Mouse (Mus musculus) intestine, embryonic 16.5 days (tissue): ENCODE results near the gene C1qtnf2. TPM values are rescaled to one million over a fixed set of nuclear protein-coding genes. Genes with fewer than 3 reads are reported as not detected.

ENCODE experiments used
- ATAC-seq: fragments of 200-750 bp; cut with Nextera tagmentation; 2 replicates; pipeline ENCODE4 v1.8.0; 2017; ENCODE audit warnings: moderate TSS enrichment, moderate library complexity
- H3K27ac ChIP-seq: fragments of 300-500 bp; sonication (generic); 2 replicates; pipeline ENCODE4 v1.5.1; 2014; ENCODE audit warnings: mild to moderate bottlenecking, low read length
- H3K27me3 ChIP-seq: fragments of 300-500 bp; sonication (generic); replicated peaks from 2 replicates; pipeline ENCODE4 v1.6.1; 2014; ENCODE audit warnings: low read length, control low read depth, mixed read lengths; ENCODE audit not compliant: control insufficient read depth, insufficient read depth
- H3K36me3 ChIP-seq: fragments of 300-500 bp; sonication (generic); 2 replicates; pipeline ENCODE4 v1.6.1; 2014; ENCODE audit warnings: low read length, control low read depth; ENCODE audit not compliant: control insufficient read depth, insufficient read depth
- H3K4me1 ChIP-seq: fragments of 300-500 bp; sonication (generic); 2 replicates; pipeline ENCODE4 v1.6.1; 2014; ENCODE audit warnings: low read length, control low read depth, mixed read lengths; ENCODE audit not compliant: control insufficient read depth, insufficient read depth
- H3K4me2 ChIP-seq: fragments of 300-500 bp; sonication (generic); 2 replicates; pipeline ENCODE4 v1.6.1; 2014; ENCODE audit warnings: low read depth, low read length, control low read depth
- H3K4me3 ChIP-seq: fragments of 300-500 bp; sonication (generic); 2 replicates; pipeline ENCODE4 v1.5.1; 2014; ENCODE audit warnings: mild to moderate bottlenecking, low read length
- H3K9ac ChIP-seq: fragments of 300-500 bp; sonication (generic); 2 replicates; pipeline ENCODE4 v1.6.1; 2014; ENCODE audit warnings: low read depth, low read length
- H3K9me3 ChIP-seq: fragments of 300-500 bp; sonication (generic); 2 replicates; pipeline ENCODE4 v1.6.1; 2016; ENCODE audit warnings: low read length, control low read depth; ENCODE audit not compliant: control insufficient read depth
- WGBS: fragments of 180-500 bp; shearing (Covaris S2); extraction: QIAGEN DNeasy Blood & Tissue Kit; methylation state at CpG from one replicate; pipeline ENCODE4 v1.1.7; 2014; 5-methylcytosine and 5-hydroxymethylcytosine counted together
- polyA plus RNA-seq: library from polyadenylated mRNA; unstranded; fragments of >200 nt; fragmentation: Nextera tagmentation; extraction: Ambion mirVana; gene quantifications from 2 replicates; pipeline ENCODE4 v1.2.1, GENCODE M21; 2015

C1qtnf2 gene
- polyA plus RNA-seq, 1 experiment from 2014 or later: 7.0 TPM

DNA sequence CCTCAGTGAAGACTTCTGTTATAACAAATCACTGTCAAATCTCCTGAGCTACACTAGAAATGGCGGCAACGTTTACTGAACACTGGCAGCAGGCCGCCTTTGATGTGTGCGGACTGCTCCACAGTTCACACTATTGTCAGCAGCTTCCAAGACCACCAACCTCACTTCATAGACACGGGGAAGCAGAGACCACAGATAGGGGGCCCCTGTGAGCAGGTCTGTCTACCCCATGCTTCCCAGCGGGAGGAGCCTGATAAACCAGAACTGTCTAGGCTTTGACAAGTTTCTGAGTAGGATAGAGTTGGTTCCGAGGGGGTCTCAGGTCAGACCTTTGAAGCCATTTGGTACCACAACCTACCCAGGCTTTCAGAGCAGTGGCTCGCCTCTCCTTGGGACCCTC is 21.0 kb downstream of the C1qtnf2 start:
- H3K27me3 ChIP-seq: no peaks in the 10 kb centered on the region
- ATAC-seq: no peak
- no peaks in the 10 kb centered on the region for H3K36me3 ChIP-seq
- H3K27ac ChIP-seq: no peak overlapping the region
- H3K4me1 ChIP-seq: no peaks in the 10 kb centered on the region
- H3K4me3 ChIP-seq: no peak overlapping the region
- H3K4me2 ChIP-seq: no peak overlapping the region
- H3K9ac ChIP-seq: no peak overlapping the region
- peaks cover 6% of the 10 kb centered on the region for H3K9me3 ChIP-seq
- WGBS: 58% methylated on average over 8 of the region's 8 CpGs

DNA sequence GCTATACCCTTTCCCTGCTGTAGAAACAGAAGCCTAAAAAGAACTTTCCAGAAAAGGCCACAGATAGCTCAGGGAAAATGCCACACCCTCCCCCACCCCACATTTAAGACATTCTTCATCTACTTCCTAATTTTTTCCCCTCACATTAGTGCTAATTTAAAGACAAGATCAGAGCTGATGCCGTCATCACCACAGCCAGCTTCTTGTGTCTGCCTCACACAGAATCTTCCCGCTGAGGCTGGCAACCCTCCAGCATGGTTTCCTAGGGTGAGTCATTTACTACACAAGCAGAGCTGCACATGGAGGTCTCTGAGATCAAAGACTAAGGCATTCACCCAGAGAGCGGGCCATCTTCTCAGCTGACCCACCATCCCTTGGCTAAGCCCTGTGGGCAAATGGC is 21.5 kb downstream of the C1qtnf2 start:
- Histone ChIP-seq H3K4me3 (no peak overlapping the region), H3K4me1 (no peaks in the 10 kb centered on the region), H3K27me3 (no peaks in the 10 kb centered on the region), H3K36me3 (no peaks in the 10 kb centered on the region), H3K4me2 (no peak overlapping the region), H3K9ac (no peak overlapping the region), H3K27ac (no peak overlapping the region), H3K9me3 (peaks cover 6% of the 10 kb centered on the region)
- no peak for ATAC-seq
- WGBS: 42% methylated on average over 3 of the region's 3 CpGs

DNA sequence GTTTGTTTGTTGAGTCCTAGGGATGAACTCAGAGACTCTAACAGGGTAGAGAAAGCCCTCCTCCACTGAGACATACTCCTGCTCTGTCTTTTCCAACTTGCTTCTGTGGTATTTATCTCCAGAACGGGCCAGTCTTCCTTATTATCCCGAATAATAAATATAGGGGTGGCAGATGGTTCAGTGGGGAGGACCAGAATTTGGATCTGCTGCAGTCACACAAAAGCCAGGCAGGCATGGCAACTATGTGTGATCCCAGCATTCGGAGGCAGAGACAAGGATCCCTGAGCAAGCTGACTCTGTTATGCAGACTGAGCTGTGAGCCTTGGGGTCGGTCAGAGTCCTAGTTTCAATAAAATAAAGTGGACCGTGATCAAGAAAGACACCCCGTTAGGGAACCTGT is 27.2 kb downstream of the C1qtnf2 start:
- ATAC-seq: no peak
- Histone ChIP-seq H3K4me2 (no peak overlapping the region), H3K9me3 (peaks cover 6% of the 10 kb centered on the region), H3K27ac (no peak overlapping the region), H3K4me1 (no peaks in the 10 kb centered on the region), H3K36me3 (no peaks in the 10 kb centered on the region), H3K4me3 (no peak overlapping the region), H3K27me3 (no peaks in the 10 kb centered on the region), H3K9ac (no peak overlapping the region)
- 85% methylated on average over 6 of the region's 6 CpGs for WGBS

DNA sequence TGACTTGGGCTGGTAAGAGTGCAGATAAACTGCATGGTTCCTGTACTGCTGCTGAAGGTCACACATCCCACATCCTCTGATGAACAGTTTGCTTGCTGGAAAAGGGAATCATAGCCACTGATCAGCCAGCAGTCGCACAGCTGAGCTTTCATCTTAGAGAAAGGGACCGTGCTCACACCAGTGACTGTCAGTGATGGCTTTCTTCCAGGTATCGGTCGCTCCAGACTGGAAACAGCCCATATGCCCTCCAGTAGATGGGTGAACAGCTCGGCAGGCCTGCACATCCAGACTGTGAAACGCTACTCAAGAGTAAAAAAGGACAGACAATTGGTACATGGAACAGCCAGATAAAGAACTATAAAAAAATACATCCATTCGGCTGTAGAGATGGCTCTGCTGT is 31.1 kb downstream of the C1qtnf2 start:
- no peaks in the 10 kb centered on the region for H3K27me3 ChIP-seq

DNA sequence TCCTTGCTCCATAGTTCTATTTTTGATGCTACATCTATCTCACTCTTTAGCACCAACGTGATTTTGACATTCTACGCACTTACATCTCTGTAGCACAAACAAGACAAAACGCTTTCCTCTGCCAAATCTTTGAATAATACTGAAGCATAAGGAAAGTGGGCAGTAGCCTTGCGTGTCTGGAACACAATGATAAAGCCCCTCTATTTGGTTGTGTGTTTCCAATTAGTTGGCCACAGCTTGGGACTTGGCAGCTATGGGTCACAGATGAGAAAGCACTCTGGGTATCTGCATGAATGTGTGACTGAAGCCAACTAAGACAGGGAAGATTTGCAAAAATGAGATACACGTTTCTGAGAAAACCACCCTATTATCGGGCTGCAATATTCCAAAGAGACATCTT is 33.9 kb downstream of the C1qtnf2 start:
- H3K36me3 ChIP-seq: no peaks in the 10 kb centered on the region
- H3K4me3 ChIP-seq: no peak overlapping the region
- no peak for ATAC-seq
- no peaks in the 10 kb centered on the region for H3K27me3 ChIP-seq
- 85% methylated on average over 6 of the region's 6 CpGs for WGBS
- no peak overlapping the region for H3K9ac ChIP-seq
- no peak overlapping the region for H3K27ac ChIP-seq
- no peak overlapping the region for H3K4me2 ChIP-seq
- no peaks in the 10 kb centered on the region for H3K9me3 ChIP-seq
- no peaks in the 10 kb centered on the region for H3K4me1 ChIP-seq

More for the DNA sequence above, 31.1 kb downstream of the C1qtnf2 start:
- H3K36me3 ChIP-seq: no peaks in the 10 kb centered on the region
- no peak overlapping the region for H3K4me3 ChIP-seq
- H3K4me1 ChIP-seq: no peaks in the 10 kb centered on the region
- ATAC-seq: no peak
- H3K9me3 ChIP-seq: no peaks in the 10 kb centered on the region
- no peak overlapping the region for H3K9ac ChIP-seq
- WGBS: 90% methylated on average over 7 of the region's 7 CpGs
- H3K4me2 ChIP-seq: no peak overlapping the region
- no peak overlapping the region for H3K27ac ChIP-seq

DNA sequence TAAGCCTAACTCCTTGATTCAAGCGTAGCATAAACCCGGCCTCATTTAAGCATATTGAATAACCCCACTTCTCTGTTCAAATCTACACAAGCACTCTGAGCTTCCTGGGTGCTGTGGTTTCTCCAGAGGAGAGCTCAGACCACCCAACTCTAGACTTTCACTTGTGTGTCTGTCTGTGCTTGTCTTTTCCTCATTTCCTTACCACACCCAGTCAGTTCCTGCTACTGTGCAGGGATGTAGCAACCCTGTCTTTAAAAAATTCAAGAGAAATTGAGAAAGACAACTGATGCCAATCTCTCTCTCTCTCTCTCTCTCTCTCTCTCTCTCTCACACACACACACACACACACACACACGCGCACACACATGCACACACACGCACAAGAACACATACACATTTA is 35.8 kb downstream of the C1qtnf2 start:
- ATAC-seq: no peak
- no peaks in the 10 kb centered on the region for H3K36me3 ChIP-seq
- WGBS: 97% methylated on average over 5 of the region's 5 CpGs

DNA sequence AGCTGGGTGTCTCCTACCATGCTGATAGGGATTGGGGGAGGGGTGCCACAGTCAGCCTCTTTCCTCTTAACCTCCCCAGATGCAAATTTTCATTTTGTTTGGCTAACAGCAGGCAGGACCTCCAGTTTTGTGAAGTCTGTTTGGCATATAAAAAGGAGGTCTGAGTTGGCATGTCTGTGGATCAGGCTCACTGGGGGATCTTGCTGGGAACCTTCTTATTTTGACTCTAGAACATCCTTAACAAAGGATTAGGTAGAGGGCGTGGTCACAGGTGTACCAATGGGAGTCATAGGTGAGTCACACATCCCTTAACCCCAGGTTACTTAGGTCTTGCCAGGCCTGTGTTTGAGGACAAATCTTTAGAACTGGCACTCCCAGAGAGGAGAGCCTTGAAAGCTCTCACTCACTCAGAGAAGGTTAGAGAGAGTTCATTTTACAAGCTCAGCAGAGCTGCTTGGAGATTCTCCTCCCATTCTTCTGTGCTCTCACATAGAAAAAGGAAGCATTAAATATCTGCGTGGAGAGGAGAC is 38.6 kb downstream of the C1qtnf2 start:
- no peaks in the 10 kb centered on the region for H3K4me1 ChIP-seq
- no peaks in the 10 kb centered on the region for H3K36me3 ChIP-seq
- H3K27me3 ChIP-seq: no peaks in the 10 kb centered on the region
- H3K27ac ChIP-seq: no peak overlapping the region
- H3K9me3 ChIP-seq: no peaks in the 10 kb centered on the region
- H3K9ac ChIP-seq: no peak overlapping the region
- ATAC-seq: no peak
- no peak overlapping the region for H3K4me3 ChIP-seq
- no peak overlapping the region for H3K4me2 ChIP-seq
- 73% methylated on average over 2 of the region's 2 CpGs for WGBS

More for the DNA sequence above, 35.8 kb downstream of the C1qtnf2 start:
- Histone ChIP-seq H3K27ac (no peak overlapping the region), H3K4me1 (no peaks in the 10 kb centered on the region), H3K9me3 (no peaks in the 10 kb centered on the region), H3K9ac (no peak overlapping the region), H3K4me3 (no peak overlapping the region), H3K27me3 (no peaks in the 10 kb centered on the region), H3K4me2 (no peak overlapping the region)

DNA sequence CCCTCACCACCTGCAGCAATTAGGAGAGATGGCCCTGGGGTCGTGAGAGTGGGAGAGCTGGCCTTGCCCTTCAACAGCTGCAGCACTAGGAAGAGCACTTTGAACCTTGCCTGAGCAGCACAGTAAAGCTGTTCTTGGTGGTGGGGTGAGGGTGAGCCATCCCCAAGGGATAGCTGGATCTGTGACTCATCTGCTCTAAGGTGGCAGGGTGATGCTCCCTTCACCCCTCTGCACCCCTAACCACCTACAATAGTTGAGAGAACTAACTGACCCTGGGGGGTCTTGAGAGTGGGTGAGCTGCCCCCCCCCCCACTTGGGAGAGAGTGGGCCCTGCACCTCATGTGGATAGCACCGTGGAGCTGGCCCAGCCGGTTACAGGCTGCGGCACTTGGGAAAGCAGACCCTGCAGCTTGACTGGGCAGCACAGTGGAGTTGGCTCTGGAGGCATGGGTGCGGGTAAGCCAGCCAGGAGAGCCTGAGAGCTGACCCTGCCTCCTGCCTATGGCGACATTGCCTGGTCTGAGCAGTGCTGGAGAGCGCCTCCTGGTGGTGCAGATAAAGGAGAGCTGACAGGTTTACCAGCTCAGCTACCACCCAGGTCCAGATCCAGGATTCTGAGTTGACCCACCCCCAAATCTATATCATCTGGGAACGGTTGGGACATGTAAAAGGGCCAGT is 42.4 kb downstream of the C1qtnf2 start:
- peak; percentile 52 for ATAC-seq
- no peak overlapping the region for H3K9ac ChIP-seq
- 0 out of 2 replicates have a peak, but pooled peaks cover 4% of the 10 kb centered on the region for H3K4me1 ChIP-seq
- H3K27ac ChIP-seq: no peak overlapping the region
- 32% methylated on average over 8 of the region's 8 CpGs for WGBS
- H3K36me3 ChIP-seq: no peaks in the 10 kb centered on the region
- no peaks in the 10 kb centered on the region for H3K27me3 ChIP-seq
- no peaks in the 10 kb centered on the region for H3K9me3 ChIP-seq
- H3K4me2 ChIP-seq: no peak overlapping the region
- H3K4me3 ChIP-seq: no peak overlapping the region

DNA sequence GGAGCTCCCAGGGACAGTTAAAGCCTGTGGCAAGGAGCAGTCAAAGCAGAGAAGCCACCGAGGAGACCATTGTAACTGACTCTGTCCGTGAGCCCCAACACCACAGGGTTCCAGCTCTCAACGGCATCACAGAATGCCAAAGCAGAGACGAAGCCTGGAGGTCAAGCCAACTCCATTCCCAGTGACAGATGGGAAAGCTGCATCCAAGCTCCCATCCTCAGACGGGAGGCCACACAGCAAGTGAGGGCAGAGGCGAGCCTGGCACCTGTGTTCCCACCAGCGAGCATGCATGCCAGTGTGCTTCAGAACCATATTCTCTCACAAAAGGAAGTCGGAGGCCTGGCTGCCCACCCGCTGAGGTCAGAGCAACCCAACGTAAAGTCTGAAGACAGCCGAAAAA is 43.6 kb downstream of the C1qtnf2 start:
- Histone ChIP-seq H3K9ac (no peak overlapping the region), H3K4me3 (no peak overlapping the region), H3K36me3 (no peaks in the 10 kb centered on the region), H3K27me3 (no peaks in the 10 kb centered on the region), H3K4me1 (0 out of 2 replicates have a peak, but pooled peaks cover 4% of the 10 kb centered on the region), H3K27ac (no peak overlapping the region), H3K9me3 (no peaks in the 10 kb centered on the region), H3K4me2 (no peak overlapping the region)
- ATAC-seq: no peak
- 86% methylated on average over 11 of the region's 11 CpGs for WGBS

DNA sequence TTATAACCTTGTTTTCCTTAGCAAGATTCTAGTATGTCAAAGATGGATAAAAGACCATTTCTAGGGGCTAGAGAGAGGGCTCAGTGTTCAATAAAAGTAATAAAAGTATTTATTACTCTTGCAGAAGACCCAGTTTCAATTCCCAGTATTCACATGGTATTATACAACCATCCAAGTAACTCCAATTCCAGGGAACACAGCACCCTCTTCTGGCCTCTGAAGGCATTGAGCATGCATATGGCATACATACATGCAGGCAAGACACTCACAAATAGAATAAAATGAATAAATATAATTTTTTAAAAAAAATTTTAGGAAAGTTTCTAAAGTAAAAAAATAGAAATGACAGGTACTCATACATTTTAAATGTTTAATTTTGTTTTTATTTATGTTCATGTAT is 44.0 kb downstream of the C1qtnf2 start:
- Histone ChIP-seq H3K9me3 (no peaks in the 10 kb centered on the region), H3K4me3 (no peak overlapping the region), H3K36me3 (no peaks in the 10 kb centered on the region), H3K27ac (no peak overlapping the region), H3K27me3 (no peaks in the 10 kb centered on the region), H3K4me1 (0 out of 2 replicates have a peak, but pooled peaks cover 4% of the 10 kb centered on the region), H3K9ac (no peak overlapping the region), H3K4me2 (no peak overlapping the region)
- no peak for ATAC-seq
